Mouse (Mus musculus): Measurements from ENCODE around the gene Tshr.
"Not testable (repeated sequence)": the region's sequence is repeated elsewhere in the genome, so short reads cannot be mapped to it uniquely, and the experiment has no call there.

- not testable (repeated sequence) for TF ChIP-seq ZC3H11A (IDR thresholded peaks at IDR 0.05; ENCODE audit: borderline replicate concordance, low read depth, low read length); ZNF384 (IDR thresholded peaks at IDR 0.05; ENCODE audit: low read depth, low read length); CHD2 (IDR thresholded peaks at IDR 0.05; ENCODE audit: low read depth, low read length)
Observed at GRCm38 (mm10) chr12:91558152-91558551, 173.8 kb downstream of the Tshr start.

Measured in ES-E14 (cell line).